Mouse (Mus musculus) liver, embryonic 12.5 days (tissue): ENCODE data around the gene Mdm2. TPM values are rescaled to one million over a fixed set of nuclear protein-coding genes. Genes with fewer than 3 reads are reported as not detected.

ENCODE experiments used
- ATAC-seq: fragments of 200-750 bp; cut with Nextera tagmentation; 2 replicates; pipeline ENCODE4 v1.8.0; 2017; ENCODE audit warnings: moderate number of reproducible peaks, mild to moderate bottlenecking, moderate library complexity
- H3K27ac ChIP-seq: fragments of 300-500 bp; sonication (generic); 2 replicates; pipeline ENCODE4 v1.5.1; 2016; ENCODE audit warnings: mild to moderate bottlenecking
- H3K27me3 ChIP-seq: fragments of 300-500 bp; sonication (generic); replicated peaks from 2 replicates; pipeline ENCODE4 v1.6.1; 2016; ENCODE audit warnings: mild to moderate bottlenecking, moderate library complexity
- H3K36me3 ChIP-seq: fragments of 300-500 bp; sonication (generic); 2 replicates; pipeline ENCODE4 v1.6.1; 2016; ENCODE audit warnings: mild to moderate bottlenecking, moderate library complexity
- H3K4me1 ChIP-seq: fragments of 300-500 bp; sonication (generic); 2 replicates; pipeline ENCODE4 v1.6.1; 2016
- H3K4me2 ChIP-seq: fragments of 300-500 bp; sonication (generic); 2 replicates; pipeline ENCODE4 v1.6.1; 2016; ENCODE audit warnings: mild to moderate bottlenecking, moderate library complexity
- H3K4me3 ChIP-seq: fragments of 300-500 bp; sonication (generic); 2 replicates; pipeline ENCODE4 v1.5.1; 2016; ENCODE audit warnings: mild to moderate bottlenecking, moderate library complexity
- H3K9ac ChIP-seq: fragments of 300-500 bp; sonication (generic); 2 replicates; pipeline ENCODE4 v1.6.1; 2016; ENCODE audit warnings: mild to moderate bottlenecking, moderate library complexity
- H3K9me3 ChIP-seq: fragments of 300-500 bp; sonication (generic); replicated peaks from 2 replicates; pipeline ENCODE4 v1.6.1; 2016; ENCODE audit warnings: mild to moderate bottlenecking, moderate library complexity
- WGBS: fragments of 180-500 bp; shearing (Covaris S2); methylation state at CpG from one replicate; pipeline ENCODE4 v1.1.7; 2016; ENCODE audit not compliant: insufficient replicate concordance; 5-methylcytosine and 5-hydroxymethylcytosine counted together
- polyA plus RNA-seq: library from polyadenylated mRNA; unstranded; fragments of >200 nt; fragmentation: Nextera tagmentation; extraction: Ambion mirVana; gene quantifications from 2 replicates; pipeline ENCODE4 v1.2.1, GENCODE M21; 2016

Mdm2 gene
- polyA plus RNA-seq, 1 experiment from 2014 or later = 36.9 TPM

GRCm38 (mm10) chr10:117697561-117698115, 12.9 kb downstream of the Mdm2 start:
- no peaks in the 10 kb centered on the region for H3K4me1 ChIP-seq
- H3K4me2 ChIP-seq = no peak overlapping the region
- H3K36me3 ChIP-seq = peaks cover 95% of the 10 kb centered on the region
- no peaks in the 10 kb centered on the region for H3K27me3 ChIP-seq
- H3K27ac ChIP-seq = no peak overlapping the region
- H3K4me3 ChIP-seq = no peak overlapping the region
- WGBS = 94% methylated on average over 3 of the region's 3 CpGs
- no peak overlapping the region for H3K9ac ChIP-seq
- ATAC-seq = peak; percentile 76
- H3K9me3 ChIP-seq = 0 out of 2 replicates have a peak, but pooled peaks cover 6% of the 10 kb centered on the region

GRCm38 (mm10) chr10:117696827-117697560, 13.6 kb downstream of the Mdm2 start:
- Histone ChIP-seq H3K9ac (no peak overlapping the region), H3K27me3 (no peaks in the 10 kb centered on the region), H3K4me2 (no peak overlapping the region), H3K9me3 (0 out of 2 replicates have a peak, but pooled peaks cover 6% of the 10 kb centered on the region), H3K27ac (no peak overlapping the region), H3K4me3 (no peak overlapping the region), H3K36me3 (peaks cover 95% of the 10 kb centered on the region), H3K4me1 (no peaks in the 10 kb centered on the region)
- 91% methylated on average over 6 of the region's 6 CpGs for WGBS
- no peak for ATAC-seq

DNA sequence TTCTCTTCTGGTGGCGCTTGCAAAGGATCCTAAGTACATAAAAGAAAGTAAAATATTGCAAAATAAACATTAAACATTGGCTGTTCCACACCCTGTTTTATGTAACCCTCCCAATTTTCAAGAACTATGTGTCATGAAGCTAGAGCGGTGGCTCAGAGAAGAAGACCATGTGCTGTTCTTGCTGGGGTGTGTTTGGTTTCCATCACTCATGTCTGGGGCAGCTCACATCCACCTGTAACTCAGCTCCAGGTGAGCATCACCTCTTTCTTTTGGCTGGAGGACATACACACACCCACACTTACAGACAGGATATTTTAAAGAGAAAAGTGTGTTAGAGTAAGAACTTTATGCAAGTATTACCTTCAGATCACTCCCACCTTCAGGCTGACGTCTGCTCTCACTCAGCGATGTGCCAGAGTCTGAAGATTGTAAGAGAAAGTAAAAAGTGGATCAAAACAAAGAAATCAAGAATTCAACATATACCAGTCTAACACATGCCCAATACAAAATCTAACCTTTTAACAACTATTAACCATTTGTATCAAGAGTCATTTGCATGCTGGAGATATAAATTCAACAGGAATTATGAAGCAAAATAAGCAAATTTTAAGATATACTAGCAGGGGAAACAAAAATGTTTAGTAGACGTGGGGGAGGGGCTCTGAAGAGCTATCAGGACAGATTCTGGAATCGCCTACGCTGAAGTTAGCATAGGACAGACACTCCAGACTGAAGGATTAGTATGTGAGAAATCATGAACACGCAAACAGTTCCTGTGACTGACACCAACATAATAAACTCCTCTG, 14.3 kb downstream of the Mdm2 start:
- Histone ChIP-seq H3K4me3 (no peak overlapping the region), H3K9ac (no peak overlapping the region), H3K27ac (no peak overlapping the region), H3K4me2 (no peak overlapping the region), H3K4me1 (no peaks in the 10 kb centered on the region), H3K27me3 (no peaks in the 10 kb centered on the region), H3K9me3 (0 out of 2 replicates have a peak, but pooled peaks cover 6% of the 10 kb centered on the region), H3K36me3 (peaks cover 95% of the 10 kb centered on the region)
- WGBS = 87% methylated on average over 8 of the region's 8 CpGs
- no peak for ATAC-seq

- Histone ChIP-seq H3K4me3 (no peak overlapping the region), H3K4me2 (no peak overlapping the region), H3K36me3 (peaks cover 95% of the 10 kb centered on the region), H3K27ac (no peak overlapping the region), H3K9me3 (0 out of 2 replicates have a peak, but pooled peaks cover 6% of the 10 kb centered on the region), H3K9ac (no peak overlapping the region), H3K27me3 (no peaks in the 10 kb centered on the region), H3K4me1 (no peaks in the 10 kb centered on the region)
- ATAC-seq = no peak
- WGBS = 87% methylated on average over 4 of the region's 4 CpGs
Measured at GRCm38 (mm10) chr10:117695605-117696004, 15.0 kb downstream of the Mdm2 start.

DNA sequence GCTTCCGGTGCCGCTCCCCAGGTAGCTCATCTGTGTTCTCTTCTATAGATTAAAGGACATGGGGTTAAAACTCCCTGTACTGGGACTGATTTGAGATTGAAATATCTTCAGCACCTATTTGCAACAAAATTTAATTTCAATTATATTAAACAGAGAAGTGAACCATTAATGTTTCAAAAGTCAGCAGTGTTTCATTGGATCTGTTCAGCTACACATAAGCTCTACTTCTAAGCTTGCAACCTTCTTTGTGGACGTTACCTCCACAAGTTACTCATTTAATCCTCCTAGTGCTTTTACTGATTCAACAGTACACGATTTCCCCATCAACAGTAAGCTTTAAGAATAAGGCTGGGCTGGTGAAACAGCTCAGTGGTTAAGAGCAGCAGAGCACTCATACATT, 15.5 kb downstream of the Mdm2 start:
- Histone ChIP-seq H3K9ac (no peak overlapping the region), H3K36me3 (peaks cover 95% of the 10 kb centered on the region), H3K27ac (no peak overlapping the region), H3K4me2 (no peak overlapping the region), H3K4me3 (no peak overlapping the region), H3K27me3 (no peaks in the 10 kb centered on the region), H3K4me1 (no peaks in the 10 kb centered on the region), H3K9me3 (0 out of 2 replicates have a peak, but pooled peaks cover 6% of the 10 kb centered on the region)
- ATAC-seq = no peak
- 91% methylated on average over 4 of the region's 4 CpGs for WGBS

GRCm38 (mm10) chr10:117694255-117694953, 16.2 kb downstream of the Mdm2 start:
- no peak overlapping the region for H3K9ac ChIP-seq
- 0 out of 2 replicates have a peak, but pooled peaks cover 6% of the 10 kb centered on the region for H3K9me3 ChIP-seq
- no peak for ATAC-seq
- no peaks in the 10 kb centered on the region for H3K4me1 ChIP-seq
- H3K27me3 ChIP-seq = no peaks in the 10 kb centered on the region
- no peak overlapping the region for H3K27ac ChIP-seq
- WGBS = 90% methylated on average over 6 of the region's 6 CpGs
- H3K4me3 ChIP-seq = no peak overlapping the region
- no peak overlapping the region for H3K4me2 ChIP-seq
- peaks cover 94% of the 10 kb centered on the region for H3K36me3 ChIP-seq

GRCm38 (mm10) chr10:117692953-117693352, 17.6 kb downstream of the Mdm2 start:
- Histone ChIP-seq H3K4me3 (no peak overlapping the region), H3K9ac (no peak overlapping the region), H3K36me3 (peaks cover 93% of the 10 kb centered on the region), H3K27me3 (no peaks in the 10 kb centered on the region), H3K4me1 (no peaks in the 10 kb centered on the region), H3K9me3 (0 out of 2 replicates have a peak, but pooled peaks cover 6% of the 10 kb centered on the region), H3K27ac (no peak overlapping the region), H3K4me2 (no peak overlapping the region)
- no peak for ATAC-seq
- WGBS = 90% methylated on average over 5 of the region's 5 CpGs

GRCm38 (mm10) chr10:117692173-117692572, 18.4 kb downstream of the Mdm2 start:
- H3K9ac ChIP-seq = no peak overlapping the region
- no peaks in the 10 kb centered on the region for H3K27me3 ChIP-seq
- no peak overlapping the region for H3K27ac ChIP-seq
- H3K9me3 ChIP-seq = 0 out of 2 replicates have a peak, but pooled peaks cover 1% of the 10 kb centered on the region
- no peak for ATAC-seq
- H3K4me3 ChIP-seq = no peak overlapping the region
- H3K4me1 ChIP-seq = no peaks in the 10 kb centered on the region
- no peak overlapping the region for H3K4me2 ChIP-seq
- H3K36me3 ChIP-seq = peaks cover 85% of the 10 kb centered on the region

GRCm38 (mm10) chr10:117691389-117691968, 19.1 kb downstream of the Mdm2 start:
- 88% methylated on average over 10 of the region's 10 CpGs for WGBS

DNA sequence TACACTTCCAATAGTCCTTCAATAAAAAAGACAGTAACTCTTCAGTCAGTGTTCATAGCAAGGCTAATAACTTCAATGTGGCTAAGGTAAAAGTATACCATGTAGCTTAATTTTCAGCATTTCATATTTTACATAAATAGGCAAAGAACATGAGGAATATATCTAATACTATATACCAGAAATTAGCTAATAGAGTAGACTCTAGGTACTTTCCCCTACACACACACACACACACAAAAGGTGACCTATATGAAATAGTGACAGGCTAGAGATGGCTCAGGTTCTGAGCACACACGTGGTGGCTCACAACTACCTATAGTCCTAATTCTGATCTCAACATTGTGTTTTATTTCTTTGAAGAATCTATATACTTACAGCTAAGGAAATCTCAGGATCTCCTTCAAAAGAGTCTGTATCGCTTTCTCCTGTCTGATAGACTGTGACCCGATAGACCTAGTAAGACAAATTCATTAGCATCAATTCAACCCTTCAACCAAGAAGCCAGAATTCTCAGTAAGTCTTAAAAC, 19.7 kb downstream of the Mdm2 start:
- Histone ChIP-seq H3K9me3 (no peaks in the 10 kb centered on the region), H3K4me3 (no peak overlapping the region), H3K4me2 (no peak overlapping the region), H3K4me1 (no peaks in the 10 kb centered on the region), H3K9ac (no peak overlapping the region), H3K27ac (no peak overlapping the region), H3K27me3 (no peaks in the 10 kb centered on the region), H3K36me3 (peaks cover 71% of the 10 kb centered on the region)
- 92% methylated on average over 3 of the region's 3 CpGs for WGBS
- ATAC-seq = no peak

More at GRCm38 (mm10) chr10:117691389-117691968, 19.1 kb downstream of the Mdm2 start:
- H3K9ac ChIP-seq = no peak overlapping the region
- no peak overlapping the region for H3K4me2 ChIP-seq
- H3K27ac ChIP-seq = no peak overlapping the region
- no peaks in the 10 kb centered on the region for H3K27me3 ChIP-seq
- H3K36me3 ChIP-seq = peaks cover 78% of the 10 kb centered on the region
- ATAC-seq = no peak
- no peaks in the 10 kb centered on the region for H3K4me1 ChIP-seq
- H3K4me3 ChIP-seq = no peak overlapping the region
- H3K9me3 ChIP-seq = no peaks in the 10 kb centered on the region

DNA sequence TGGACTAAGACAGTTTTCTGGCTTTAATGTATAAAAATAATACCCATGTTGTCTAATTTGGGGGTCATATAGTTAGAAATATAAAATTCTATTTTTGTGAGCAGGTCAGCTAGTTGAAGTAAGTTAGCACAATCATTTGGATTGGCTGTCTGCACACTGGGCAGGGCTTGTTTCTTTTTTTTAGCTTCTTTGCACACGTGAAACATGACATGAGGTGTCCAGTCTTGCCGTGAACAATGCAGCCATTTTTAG, 20.5 kb downstream of the Mdm2 start:
- H3K4me1 ChIP-seq = no peaks in the 10 kb centered on the region
- no peak overlapping the region for H3K27ac ChIP-seq
- no peaks in the 10 kb centered on the region for H3K27me3 ChIP-seq
- no peaks in the 10 kb centered on the region for H3K9me3 ChIP-seq
- ATAC-seq = no peak
- no peak overlapping the region for H3K9ac ChIP-seq
- no peak overlapping the region for H3K4me2 ChIP-seq
- 89% methylated on average over 2 of the region's 2 CpGs for WGBS
- peaks cover 63% of the 10 kb centered on the region for H3K36me3 ChIP-seq
- no peak overlapping the region for H3K4me3 ChIP-seq
